Comparison of ENCODE assay signal across 17 mouse cellular contexts in the genomic region with DNA sequence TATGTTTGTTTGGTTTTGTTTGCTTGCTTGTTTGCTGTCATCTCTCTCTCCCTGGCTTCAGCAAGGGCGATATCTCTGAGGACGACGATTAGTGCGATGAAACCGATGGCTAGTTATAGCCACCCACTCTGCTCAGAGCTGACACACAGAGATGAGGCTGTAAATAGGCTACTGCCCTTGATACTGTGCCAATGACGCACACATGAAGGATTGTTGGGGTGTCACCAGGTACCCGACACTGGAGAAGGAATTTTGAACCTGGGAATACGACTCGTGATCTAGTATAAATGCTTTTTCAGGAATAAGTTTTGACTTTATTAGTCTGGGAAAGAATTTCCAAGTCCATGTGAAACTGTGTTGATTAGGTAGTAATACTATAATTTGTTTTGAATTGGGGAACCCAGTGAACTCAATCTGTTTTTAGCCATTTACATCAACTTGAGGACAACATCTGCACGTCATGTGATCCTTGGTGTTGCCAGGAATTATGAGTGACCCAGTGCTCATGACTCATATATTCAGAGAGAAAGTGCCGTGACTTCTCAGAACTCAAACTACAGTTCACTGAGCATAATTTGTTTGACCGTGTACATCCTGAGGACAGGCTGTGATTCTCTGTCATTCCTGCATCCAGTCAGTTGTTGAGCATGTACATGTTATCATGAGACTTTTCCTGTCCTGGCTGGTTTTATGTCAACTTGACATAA.
DNase-seq lines count a peak whose midpoint lies in the region; ATAC-seq and TF ChIP-seq lines count a peak whose summit lies in the region.
"Had no signal": no experiment of that assay in that cellular context is flagged by ENCODE, and none has a peak within 500 bp of the region (broad histone marks: within the 10 kb centered on the region; RNA-seq: fewer than 3 reads in every experiment).

No protein-coding gene starts in this region.

- 83% methylated on average over 12 of the region's 12 CpGs for WGBS in heart, embryonic 12.5 days

- DNase-seq in heart, adult 11 months = peak; percentile 93
- peak; percentile 22 for DNase-seq in 3134 (ENCODE audit: extremely low read depth, insufficient read length, low spot score)
- peak; percentile 50 for DNase-seq in Muller cell, postnatal 12 days (ENCODE audit: inconsistent ontology term)
- DNase-seq in layer of hippocampus, adult 8-10 months (ENCODE audit: low spot score in 2 of 2) = no peak
- DNase-seq: cerebellum, postnatal 14 days; left cerebral cortex, postnatal 4 days; liver, embryonic 13.5 days; lung, postnatal 14 days; right cerebral cortex, postnatal 25 days; thymus, adult 2 months had no signal

- peaks cover 10% of the 10 kb centered on the region for H3K4me1 ChIP-seq in heart, embryonic 12.5 days (replicated peaks)
- H3K4me1 ChIP-seq in embryonic fibroblast, embryonic 13.5 days (ENCODE audit: control insufficient read depth, insufficient read depth, low read length) = peaks cover 5% of the 10 kb centered on the region; the same call in 1 of the 2 replicates
- H3K4me1 ChIP-seq: embryonic facial prominence, embryonic 12.5 days; forebrain, embryonic 12.5 days; midbrain, embryonic 13.5 days had no signal

- no peaks in the 10 kb centered on the region for H3K27me3 ChIP-seq in heart, embryonic 12.5 days (replicated peaks)
- H3K27me3 ChIP-seq: embryonic facial prominence, embryonic 12.5 days; forebrain, embryonic 12.5 days; liver, embryonic 13.5 days; midbrain, embryonic 13.5 days had no signal

- H3K4me3 ChIP-seq in heart, embryonic 12.5 days = no peak overlapping the region
- H3K4me3 ChIP-seq in embryonic fibroblast, embryonic 13.5 days (ENCODE audit: insufficient read depth, low read length) = no peak overlapping the region
- H3K4me3 ChIP-seq: embryonic facial prominence, embryonic 12.5 days; forebrain, embryonic 12.5 days; liver, embryonic 13.5 days; midbrain, embryonic 13.5 days had no signal

- TF ChIP-seq CTCF in embryonic fibroblast, embryonic 13.5 days (IDR thresholded peaks at IDR 0.05; ENCODE audit: borderline replicate concordance, insufficient read depth, low read length) = no peak

- TF ChIP-seq POLR2A in embryonic fibroblast, embryonic 13.5 days (IDR thresholded peaks at IDR 0.05; ENCODE audit: low read depth, low read length) = no peak

- no peaks in the 10 kb centered on the region for H3K36me3 ChIP-seq in heart, embryonic 12.5 days
- H3K36me3 ChIP-seq: embryonic facial prominence, embryonic 12.5 days; forebrain, embryonic 12.5 days; liver, embryonic 13.5 days; midbrain, embryonic 13.5 days had no signal

- no peak overlapping the region for H3K9ac ChIP-seq in heart, embryonic 12.5 days
- H3K9ac ChIP-seq: embryonic facial prominence, embryonic 12.5 days; forebrain, embryonic 12.5 days; liver, embryonic 13.5 days; midbrain, embryonic 13.5 days had no signal

- H3K27ac ChIP-seq in heart, embryonic 12.5 days (ENCODE audit: poor library complexity, severe bottlenecking) = no peak overlapping the region
- peak overlapping the region; percentile 61 for H3K27ac ChIP-seq in embryonic fibroblast, embryonic 13.5 days (ENCODE audit: insufficient read depth, low read length)
- H3K27ac ChIP-seq: embryonic facial prominence, embryonic 12.5 days; forebrain, embryonic 12.5 days; kidney, postnatal 0 days; liver, embryonic 13.5 days; midbrain, embryonic 13.5 days had no signal

- H3K9me3 ChIP-seq in heart, embryonic 12.5 days (replicated peaks) = no peaks in the 10 kb centered on the region
- H3K9me3 ChIP-seq: embryonic facial prominence, embryonic 12.5 days; forebrain, embryonic 12.5 days; liver, embryonic 13.5 days; midbrain, embryonic 13.5 days had no signal

- ATAC-seq in heart, embryonic 12.5 days (ENCODE audit: insufficient number of reproducible peaks, low FRiP score) = no peak
- no peak for ATAC-seq in megakaryocyte progenitor cell, adult 5-6 weeks (replicated peaks; ENCODE audit: poor library complexity)
- ATAC-seq: midbrain, embryonic 13.5 days had no signal

- no peak overlapping the region for H3K4me2 ChIP-seq in heart, embryonic 12.5 days
- H3K4me2 ChIP-seq: embryonic facial prominence, embryonic 12.5 days; forebrain, embryonic 12.5 days; liver, embryonic 13.5 days; midbrain, embryonic 13.5 days had no signal

Comparison
In these comparisons a context has a peak if more than half of its experiments do, and no peak if none do; other contexts are left out.
1. DNase-seq: peak in heart, adult 11 months (single experiment), 3134 (single experiment) and Muller cell, postnatal 12 days (single experiment); none in layer of hippocampus, adult 8-10 months (0 of 2).